Comparison of ENCODE assay signal across 26 mouse cellular contexts in genomic region chr17:13307852-13308251, GRCm38 (mm10). TPM values are rescaled to one million over a fixed set of nuclear protein-coding genes. Genes with fewer than 3 reads are reported as not detected.
DNase-seq lines count a peak whose midpoint lies in the region; ATAC-seq and TF ChIP-seq lines count a peak whose summit lies in the region.
"Not testable (repeated sequence)": the region's sequence is repeated elsewhere in the genome, so short reads cannot be mapped to it uniquely, and the experiment has no call there.
"Had no signal": no experiment of that assay in that cellular context is flagged by ENCODE, and none has a peak within 500 bp of the region (broad histone marks: within the 10 kb centered on the region; RNA-seq: fewer than 3 reads in every experiment).

No protein-coding gene starts in this region.

- not testable (repeated sequence) for H3K9ac ChIP-seq in heart, adult 2 months (ENCODE audit: low read depth, low read length); intestine, embryonic 16.5 days (ENCODE audit: low read depth, low read length); lung, embryonic 14.5 days; neural tube, embryonic 13.5 days

- DNase-seq in adrenal gland, postnatal 14 days: peak; percentile 11
- DNase-seq in heart, adult 2 months; lung, embryonic 14.5 days: not testable (repeated sequence)
- DNase-seq in kidney, adult 9 months: peak; percentile 60
- peak; percentile 54 to 64 for DNase-seq in kidney, postnatal 4 days
- peak; percentile 44 for DNase-seq in thymus, postnatal 4 days

- H3K9me3 ChIP-seq in intestine, embryonic 16.5 days (ENCODE audit: control insufficient read depth, low read length): peaks cover 16% of the 10 kb centered on the region
- peaks cover 25% of the 10 kb centered on the region for H3K9me3 ChIP-seq in lung, embryonic 14.5 days (ENCODE audit: low read depth, low read length)
- peaks cover 29% of the 10 kb centered on the region for H3K9me3 ChIP-seq in neural tube, embryonic 13.5 days

- H3K4me2 ChIP-seq in intestine, embryonic 16.5 days (ENCODE audit: low read depth, low read length); lung, embryonic 14.5 days; neural tube, embryonic 13.5 days: not testable (repeated sequence)

- not testable (repeated sequence) for H3K4me3 ChIP-seq in heart, adult 2 months; intestine, embryonic 16.5 days (ENCODE audit: low read length); lung, embryonic 14.5 days (ENCODE audit: low read depth, low read length); neural tube, embryonic 13.5 days

- not testable (repeated sequence) for H3K27ac ChIP-seq in heart, adult 2 months; intestine, embryonic 16.5 days (ENCODE audit: low read length); lung, embryonic 14.5 days (ENCODE audit: low read depth); neural tube, embryonic 13.5 days (replicated peaks)

- intact Hi-C loops in heart, adult 2 months (cut with DNase I): not testable (repeated sequence)

- not testable (repeated sequence) for H3K4me1 ChIP-seq in heart, adult 2 months (ENCODE audit: control insufficient read depth, insufficient read depth, low read length); intestine, embryonic 16.5 days (ENCODE audit: control insufficient read depth, insufficient read depth, low read length); lung, embryonic 14.5 days (ENCODE audit: insufficient read depth); neural tube, embryonic 13.5 days (replicated peaks)

- not testable (repeated sequence) for H3K27me3 ChIP-seq in heart, adult 2 months (ENCODE audit: control insufficient read depth, insufficient read depth, low read length); intestine, embryonic 16.5 days (replicated peaks; ENCODE audit: control insufficient read depth, insufficient read depth, low read length); lung, embryonic 14.5 days (ENCODE audit: insufficient read depth, low read length); neural tube, embryonic 13.5 days

- 76% methylated on average over 5 of the region's 6 CpGs for WGBS in heart, adult 2 months
- WGBS in intestine, embryonic 16.5 days: 78% methylated on average over 5 of the region's 6 CpGs
- WGBS in lung, embryonic 14.5 days: 76% methylated on average over 5 of the region's 6 CpGs
- WGBS in neural tube, embryonic 13.5 days: 84% methylated on average over 5 of the region's 6 CpGs

- peak; percentile 30 for TF ChIP-seq CTCF in heart, adult 2 months (IDR thresholded peaks at IDR 0.05)
- TF ChIP-seq CTCF in lung, embryonic 14.5 days (IDR thresholded peaks at IDR 0.05; ENCODE audit: low read depth): not testable (repeated sequence)

- not testable (repeated sequence) for H3K79me2 ChIP-seq in heart, adult 2 months (replicated peaks; ENCODE audit: control insufficient read depth, insufficient read depth, low read length)

- not testable (repeated sequence) for H3K36me3 ChIP-seq in heart, adult 2 months (ENCODE audit: control insufficient read depth, insufficient read depth, low read length); intestine, embryonic 16.5 days (ENCODE audit: control insufficient read depth, insufficient read depth, low read length); lung, embryonic 14.5 days (ENCODE audit: insufficient read depth); neural tube, embryonic 13.5 days

- peak; percentile 23; the same call in 1 of the 2 replicates for ATAC-seq in intestine, embryonic 16.5 days
- peak; percentile 16; the same call in 1 of the 2 replicates for ATAC-seq in lung, embryonic 14.5 days (ENCODE audit: insufficient read depth)
- ATAC-seq in neural tube, embryonic 13.5 days (ENCODE audit: low read depth): 0 out of 2 replicates have a peak, but pooled peaks have one; percentile 30

- not testable (repeated sequence) for TF ChIP-seq POLR2A in heart, adult 2 months (IDR thresholded peaks at IDR 0.05; ENCODE audit: insufficient read depth, low read depth, low read length)

- not testable (repeated sequence) for TF ChIP-seq EP300 in heart, adult 2 months (IDR thresholded peaks at IDR 0.05; ENCODE audit: insufficient read depth, low read depth, low read length)

RNA-seq across cellular contexts. Expression of gene Tcp10c, which starts 46.5 kb away (rescaled TPM):
- total RNA-seq in adrenal gland, postnatal 14 days (2021): not detected in 2 replicates
- not detected for total RNA-seq in heart, adult 2 months (2021)
- 0.06 TPM in 1 of 2 replicates, not detected in the other for polyA plus RNA-seq in heart, adult 2 months (2012; rRNA removed)
- polyA plus RNA-seq in intestine, embryonic 16.5 days (2015; fragmentation: Nextera tagmentation; extraction: Ambion mirVana): not detected in 2 replicates
- polyA plus RNA-seq in lung, embryonic 14.5 days (2014; fragmentation: Nextera tagmentation; extraction: Ambion mirVana): not detected in 2 replicates
- polyA plus RNA-seq in neural tube, embryonic 13.5 days (2015; fragmentation: Nextera tagmentation; extraction: Ambion mirVana): 0.11 and 0.17 TPM in 2 replicates
- total RNA-seq: adrenal gland, adult 2 months; ES-E14; gastrocnemius, adult 2 months; gastrocnemius, postnatal 4 days; hematopoietic stem cell, adult 5-6 weeks; liver, adult 2 months; megakaryocyte, adult 5-6 weeks had no signal
- polyA plus RNA-seq: adrenal gland, adult 2 months; embryonic facial prominence, embryonic 13.5 days; erythroblast, embryonic 14.5 days; frontal cortex, adult 2 months; heart, embryonic 10.5 days; heart, embryonic 16.5 days; limb, embryonic 11.5 days; liver, adult 2 months; liver, embryonic 16.5 days; lung, postnatal 0 days; midbrain, embryonic 13.5 days; neural tube, embryonic 11.5 days; stomach, embryonic 15.5 days had no signal
